Mouse (Mus musculus) forebrain, embryonic 15.5 days (tissue): ENCODE results near the gene Mrtfb. TPM values are rescaled to one million over a fixed set of nuclear protein-coding genes. Genes with fewer than 3 reads are reported as not detected.

Source experiments
- ATAC-seq: fragments of 200-750 bp; cut with Nextera tagmentation; replicated peaks from 2 replicates; pipeline ENCODE4 v1.8.0; 2017; ENCODE audit warnings: mild to moderate bottlenecking, moderate TSS enrichment, moderate library complexity
- H3K27ac ChIP-seq: fragments of 300-500 bp; sonication (generic); replicated peaks from 2 replicates; pipeline ENCODE4 v1.5.1; 2015; ENCODE audit warnings: mild to moderate bottlenecking, inconsistent platforms
- H3K27me3 ChIP-seq: fragments of 300-500 bp; sonication (generic); 2 replicates; pipeline ENCODE4 v1.6.1; 2015; ENCODE audit warnings: inconsistent platforms
- H3K36me3 ChIP-seq: fragments of 300-500 bp; sonication (generic); 2 replicates; pipeline ENCODE4 v1.6.1; 2015; ENCODE audit warnings: mild to moderate bottlenecking, inconsistent platforms
- H3K4me1 ChIP-seq: fragments of 300-500 bp; sonication (generic); 2 replicates; pipeline ENCODE4 v1.6.1; 2015; ENCODE audit warnings: inconsistent platforms
- H3K4me2 ChIP-seq: fragments of 300-500 bp; sonication (generic); replicated peaks from 2 replicates; pipeline ENCODE4 v1.6.1; 2015; ENCODE audit warnings: mild to moderate bottlenecking, inconsistent platforms
- H3K4me3 ChIP-seq: fragments of 300-500 bp; sonication (generic); 2 replicates; pipeline ENCODE4 v1.5.1; 2015; ENCODE audit warnings: mild to moderate bottlenecking, inconsistent platforms
- H3K9ac ChIP-seq: fragments of 300-500 bp; sonication (generic); replicated peaks from 2 replicates; pipeline ENCODE4 v1.6.1; 2015; ENCODE audit warnings: mild to moderate bottlenecking, inconsistent platforms
- H3K9me3 ChIP-seq: fragments of 300-500 bp; sonication (generic); 2 replicates; pipeline ENCODE4 v1.6.1; 2016; ENCODE audit warnings: inconsistent platforms
- WGBS: fragments of 180-500 bp; shearing (Covaris S2); methylation state at CpG from one replicate; pipeline ENCODE4 v1.1.7; 2015; ENCODE audit warnings: mixed read lengths; 5-methylcytosine and 5-hydroxymethylcytosine counted together
- polyA plus RNA-seq: library from polyadenylated mRNA; unstranded; fragments of >200 nt; fragmentation: Nextera tagmentation; extraction: Ambion mirVana; gene quantifications from 2 replicates; pipeline ENCODE4 v1.2.1, GENCODE M21; 2015

Gene Mrtfb
- polyA plus RNA-seq, 1 experiment from 2014 or later: 12.2 TPM

DNA sequence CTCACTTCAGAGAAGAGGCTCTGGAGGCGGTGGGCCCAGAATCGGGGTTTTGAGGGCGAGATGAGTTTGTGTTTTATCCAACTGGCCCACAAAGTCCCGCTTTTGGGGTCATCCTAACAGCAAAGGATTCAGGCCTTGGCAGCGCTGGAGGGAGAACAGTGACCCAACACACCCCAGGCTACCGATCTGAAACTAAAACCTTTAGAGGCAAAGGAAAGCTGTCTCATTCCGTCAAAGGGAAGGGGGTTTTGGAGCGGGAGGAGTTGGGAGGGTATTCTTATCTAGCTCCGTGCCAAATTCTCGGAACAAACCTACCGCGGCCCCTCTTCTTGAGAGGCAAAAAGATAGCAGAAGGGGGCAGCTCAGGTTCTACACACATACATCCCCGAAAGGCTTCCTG, 193.2 kb downstream of the Mrtfb start:
- Histone ChIP-seq H3K36me3 (no peaks in the 10 kb centered on the region), H3K4me2 (0 out of 2 replicates have a peak overlapping the region, but pooled peaks have one; percentile 98), H3K4me1 (peaks cover 62% of the 10 kb centered on the region), H3K4me3 (peak overlapping the region; percentile 66), H3K27ac (no peak overlapping the region), H3K27me3 (peaks cover 49% of the 10 kb centered on the region), H3K9me3 (no peaks in the 10 kb centered on the region), H3K9ac (no peak overlapping the region)
- 17% methylated on average over 13 of the region's 13 CpGs for WGBS
- no peak for ATAC-seq

DNA sequence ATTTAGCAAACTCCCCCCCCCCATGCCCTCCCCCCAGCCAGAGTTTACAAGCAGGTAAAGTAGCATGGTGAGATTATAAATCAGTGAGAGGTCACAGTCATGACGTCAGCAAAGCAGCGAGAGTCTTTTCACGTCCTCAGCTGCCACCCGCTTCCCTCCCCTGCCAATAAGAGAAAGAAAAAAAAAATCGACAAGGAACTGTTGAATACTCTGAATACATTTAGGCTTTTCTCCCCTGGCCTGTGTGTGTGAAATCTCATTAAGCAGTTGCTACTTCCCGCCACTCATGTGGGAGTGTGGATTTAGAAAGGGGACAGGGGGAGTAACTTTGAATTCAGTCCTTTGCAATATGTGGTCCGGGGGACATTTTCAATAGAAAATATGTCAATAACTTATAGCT, 194.6 kb downstream of the Mrtfb start:
- no peak for ATAC-seq
- 7% methylated on average over 7 of the region's 7 CpGs for WGBS
- Histone ChIP-seq H3K4me1 (peaks cover 63% of the 10 kb centered on the region), H3K4me3 (no peak overlapping the region), H3K9me3 (no peaks in the 10 kb centered on the region), H3K27me3 (peaks cover 58% of the 10 kb centered on the region), H3K4me2 (no peak overlapping the region), H3K9ac (no peak overlapping the region), H3K27ac (no peak overlapping the region), H3K36me3 (no peaks in the 10 kb centered on the region)

- no peak for ATAC-seq
- H3K9me3 ChIP-seq: no peaks in the 10 kb centered on the region
- no peak overlapping the region for H3K4me2 ChIP-seq
- no peak overlapping the region for H3K4me3 ChIP-seq
- no peaks in the 10 kb centered on the region for H3K36me3 ChIP-seq
- H3K4me1 ChIP-seq: peaks cover 55% of the 10 kb centered on the region
- WGBS: 52% methylated on average over 4 of the region's 4 CpGs
- no peak overlapping the region for H3K9ac ChIP-seq
- H3K27ac ChIP-seq: no peak overlapping the region
- H3K27me3 ChIP-seq: peaks cover 58% of the 10 kb centered on the region
Measured at GRCm38 (mm10) chr16:13451991-13452390, 195.7 kb downstream of the Mrtfb start.

GRCm38 (mm10) chr16:13452661-13453060, 196.4 kb downstream of the Mrtfb start:
- no peaks in the 10 kb centered on the region for H3K36me3 ChIP-seq
- no peak for ATAC-seq
- H3K9me3 ChIP-seq: no peaks in the 10 kb centered on the region
- peaks cover 51% of the 10 kb centered on the region for H3K4me1 ChIP-seq
- no peak overlapping the region for H3K4me2 ChIP-seq
- 90% methylated on average over 7 of the region's 7 CpGs for WGBS
- H3K27ac ChIP-seq: no peak overlapping the region
- peaks cover 64% of the 10 kb centered on the region for H3K27me3 ChIP-seq
- no peak overlapping the region for H3K9ac ChIP-seq
- H3K4me3 ChIP-seq: no peak overlapping the region

DNA sequence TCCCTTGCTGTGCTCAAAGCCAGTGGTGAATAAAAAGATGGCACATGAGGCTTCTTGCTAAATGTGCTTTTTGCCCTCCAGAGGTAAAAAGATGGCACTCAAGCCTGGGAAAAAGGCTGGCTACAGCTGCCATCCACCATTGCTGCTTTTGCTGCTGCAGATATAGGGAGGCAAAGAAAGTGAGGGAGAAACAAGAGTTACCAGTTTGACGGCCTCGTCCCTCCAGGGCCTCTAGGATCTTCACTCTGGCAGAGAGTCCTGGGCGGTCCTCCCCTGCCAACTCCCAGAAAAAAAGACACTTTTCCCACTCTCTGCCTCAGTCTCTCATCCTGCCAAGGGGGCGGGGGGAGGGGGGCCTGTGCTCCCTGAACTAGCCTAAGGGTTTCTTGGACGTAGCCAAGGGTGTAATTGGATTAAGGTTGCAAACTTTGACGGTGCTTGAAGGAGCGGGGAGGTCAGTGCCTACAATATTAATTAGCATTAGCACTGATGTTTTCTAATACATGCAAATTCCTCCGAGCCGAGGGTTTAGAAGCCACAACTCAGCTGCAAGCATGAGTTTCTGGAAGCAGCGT, 197.8 kb downstream of the Mrtfb start:
- WGBS: 5% methylated on average over 10 of the region's 10 CpGs

DNA sequence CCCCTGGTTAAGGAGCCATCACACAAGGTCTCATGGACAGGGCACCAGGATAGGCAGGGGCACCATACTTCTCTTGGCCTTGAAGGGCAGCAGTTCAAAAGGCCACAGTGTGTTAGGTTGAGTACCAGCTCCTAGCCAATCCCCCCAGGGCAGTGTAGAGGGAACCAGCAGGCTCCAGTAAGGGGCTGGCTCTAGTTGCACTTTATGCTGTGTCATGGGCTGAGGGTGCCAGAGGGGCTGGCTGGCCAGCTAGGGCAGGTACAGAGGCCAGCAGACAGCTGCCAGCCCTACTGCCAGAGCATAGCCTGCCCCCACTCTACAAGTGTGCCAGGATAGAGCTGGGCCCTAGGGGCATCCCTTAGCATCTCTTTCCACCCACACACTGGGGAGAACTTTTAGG, 199.3 kb downstream of the Mrtfb start:
- no peaks in the 10 kb centered on the region for H3K9me3 ChIP-seq
- H3K4me3 ChIP-seq: no peak overlapping the region
- ATAC-seq: no peak
- peaks cover 54% of the 10 kb centered on the region for H3K27me3 ChIP-seq
- H3K4me1 ChIP-seq: peaks cover 25% of the 10 kb centered on the region
- no peak overlapping the region for H3K4me2 ChIP-seq
- no peaks in the 10 kb centered on the region for H3K36me3 ChIP-seq
- no peak overlapping the region for H3K27ac ChIP-seq
- H3K9ac ChIP-seq: no peak overlapping the region

More for the DNA sequence above, 197.8 kb downstream of the Mrtfb start:
- Histone ChIP-seq H3K36me3 (no peaks in the 10 kb centered on the region), H3K27me3 (peaks cover 69% of the 10 kb centered on the region), H3K4me2 (no peak overlapping the region), H3K9me3 (no peaks in the 10 kb centered on the region), H3K4me3 (no peak overlapping the region), H3K4me1 (peaks cover 38% of the 10 kb centered on the region), H3K9ac (no peak overlapping the region), H3K27ac (no peak overlapping the region)
- ATAC-seq: peak; percentile 33; the same call in 1 of the 2 replicates

DNA sequence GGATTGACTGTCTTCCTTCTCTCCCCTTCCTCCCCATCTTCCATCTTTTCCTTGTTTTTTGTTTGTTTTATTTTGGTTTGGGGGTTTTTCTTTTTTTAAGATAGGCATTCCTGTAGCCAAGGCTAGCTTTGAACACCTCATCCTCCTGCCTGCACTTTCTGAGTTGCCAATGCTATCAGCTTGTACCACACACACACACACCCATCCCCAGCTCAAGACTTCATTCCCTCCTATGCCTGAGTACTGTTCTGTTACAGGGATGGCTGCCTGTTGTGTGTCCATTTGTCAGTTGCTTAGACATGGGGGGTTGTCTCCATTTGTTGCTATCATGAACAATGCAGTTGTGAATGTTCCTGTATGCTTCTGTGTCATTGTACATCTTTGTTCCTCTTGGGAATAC, 202.3 kb downstream of the Mrtfb start:
- no peaks in the 10 kb centered on the region for H3K36me3 ChIP-seq
- no peak overlapping the region for H3K27ac ChIP-seq
- H3K9ac ChIP-seq: no peak overlapping the region
- no peak for ATAC-seq
- H3K4me3 ChIP-seq: no peak overlapping the region
- no peaks in the 10 kb centered on the region for H3K9me3 ChIP-seq
- no peak overlapping the region for H3K4me2 ChIP-seq
- peaks cover 44% of the 10 kb centered on the region for H3K27me3 ChIP-seq
- H3K4me1 ChIP-seq: peaks cover 14% of the 10 kb centered on the region; the same call in 1 of the 2 replicates

DNA sequence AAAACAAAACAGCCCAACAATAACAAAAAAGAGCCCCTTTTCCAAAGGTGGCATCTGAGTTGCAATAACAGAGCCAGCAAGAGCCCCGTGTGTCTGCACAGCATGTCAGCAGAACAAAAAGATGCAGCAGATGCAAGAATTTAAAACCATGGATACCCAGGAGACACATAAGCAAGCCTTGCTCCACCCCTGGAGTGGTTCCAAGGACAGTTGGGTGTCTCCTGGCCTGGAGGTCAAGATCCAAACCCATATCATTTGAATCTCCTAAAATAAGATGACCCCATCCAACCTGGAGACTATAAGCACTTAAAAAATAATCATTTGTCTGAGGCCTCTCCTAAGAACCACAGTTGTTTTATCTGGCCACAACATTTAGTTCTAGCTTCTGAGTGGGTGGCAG, 203.8 kb downstream of the Mrtfb start:
- H3K27me3 ChIP-seq: peaks cover 40% of the 10 kb centered on the region
- no peak overlapping the region for H3K4me2 ChIP-seq
- no peaks in the 10 kb centered on the region for H3K36me3 ChIP-seq
- no peak overlapping the region for H3K9ac ChIP-seq
- peaks cover 5% of the 10 kb centered on the region; the same call in 1 of the 2 replicates for H3K4me1 ChIP-seq
- H3K4me3 ChIP-seq: no peak overlapping the region
- no peak for ATAC-seq
- no peak overlapping the region for H3K27ac ChIP-seq
- no peaks in the 10 kb centered on the region for H3K9me3 ChIP-seq
- 56% methylated on average over 1 of the region's 1 CpGs for WGBS

GRCm38 (mm10) chr16:13460777-13461408, 204.6 kb downstream of the Mrtfb start:
- Histone ChIP-seq H3K4me1 (peaks cover 5% of the 10 kb centered on the region; the same call in 1 of the 2 replicates), H3K4me3 (no peak overlapping the region), H3K36me3 (no peaks in the 10 kb centered on the region), H3K27me3 (peaks cover 31% of the 10 kb centered on the region; the same call in 1 of the 2 replicates), H3K27ac (no peak overlapping the region), H3K9me3 (no peaks in the 10 kb centered on the region), H3K9ac (no peak overlapping the region), H3K4me2 (no peak overlapping the region)
- ATAC-seq: peak; percentile 72
- 49% methylated on average over 3 of the region's 3 CpGs for WGBS

- no peaks in the 10 kb centered on the region for H3K36me3 ChIP-seq
- no peak overlapping the region for H3K4me2 ChIP-seq
- H3K9me3 ChIP-seq: no peaks in the 10 kb centered on the region
- no peak overlapping the region for H3K4me3 ChIP-seq
- peaks cover 5% of the 10 kb centered on the region; the same call in 1 of the 2 replicates for H3K4me1 ChIP-seq
- ATAC-seq: no peak
- H3K27me3 ChIP-seq: peaks cover 3% of the 10 kb centered on the region; the same call in 1 of the 2 replicates
- no peak overlapping the region for H3K27ac ChIP-seq
- 85% methylated on average over 5 of the region's 5 CpGs for WGBS
- H3K9ac ChIP-seq: no peak overlapping the region
Measured at GRCm38 (mm10) chr16:13464662-13465061, 208.4 kb downstream of the Mrtfb start.
